Mouse (Mus musculus) hindbrain, embryonic 14.5 days (tissue): Measurements from ENCODE around the gene Rpl10a. TPM values are rescaled to one million over a fixed set of nuclear protein-coding genes. Genes with fewer than 3 reads are reported as not detected.

Experiments used
- ATAC-seq: fragments of 200-750 bp; cut with Nextera tagmentation; 2 replicates; pipeline ENCODE4 v1.8.0; 2017; ENCODE audit warnings: moderate number of reproducible peaks, mild to moderate bottlenecking, moderate TSS enrichment, moderate library complexity; ENCODE audit not compliant: low FRiP score
- DNase-seq: peaks from one replicate; pipeline ENCODE4 v3.0.0-alpha.2; 2015; ENCODE audit warnings: low spot score
- H3K27ac ChIP-seq: fragments of 300-500 bp; sonication (generic); 2 replicates; pipeline ENCODE4 v1.5.1; 2014; ENCODE audit warnings: mild to moderate bottlenecking, moderate library complexity
- H3K27me3 ChIP-seq: fragments of 300-500 bp; sonication (generic); 2 replicates; pipeline ENCODE4 v1.6.1; 2014; ENCODE audit warnings: mild to moderate bottlenecking, low read length, mixed read lengths; ENCODE audit not compliant: control insufficient read depth, insufficient read depth
- H3K36me3 ChIP-seq: fragments of 300-500 bp; sonication (generic); replicated peaks from 2 replicates; pipeline ENCODE4 v1.6.1; 2014; ENCODE audit not compliant: control insufficient read depth, insufficient read depth
- H3K4me1 ChIP-seq: fragments of 300-500 bp; sonication (generic); replicated peaks from 2 replicates; pipeline ENCODE4 v1.6.1; 2014; ENCODE audit warnings: antibody characterized with exemption, low read length, mixed read lengths; ENCODE audit not compliant: control insufficient read depth, insufficient read depth
- H3K4me2 ChIP-seq: fragments of 300-500 bp; sonication (generic); replicated peaks from 2 replicates; pipeline ENCODE4 v1.6.1; 2014; ENCODE audit warnings: mild to moderate bottlenecking, moderate library complexity
- H3K4me3 ChIP-seq: fragments of 300-500 bp; sonication (generic); replicated peaks from 2 replicates; pipeline ENCODE4 v1.5.1; 2014; ENCODE audit warnings: mild to moderate bottlenecking, low read length
- H3K9ac ChIP-seq: fragments of 300-500 bp; sonication (generic); 2 replicates; pipeline ENCODE4 v1.6.1; 2014
- H3K9me3 ChIP-seq: fragments of 300-500 bp; sonication (generic); 2 replicates; pipeline ENCODE4 v1.6.1; 2016; ENCODE audit warnings: low read length; ENCODE audit not compliant: control insufficient read depth
- WGBS: fragments of 180-500 bp; shearing (Covaris S2); extraction: QIAGEN DNeasy Blood & Tissue Kit; methylation state at CpG from one replicate; pipeline ENCODE4 v1.1.7; 2014; 5-methylcytosine and 5-hydroxymethylcytosine counted together
- polyA plus RNA-seq: library from polyadenylated mRNA; unstranded; fragments of >200 nt; fragmentation: Nextera tagmentation; extraction: Ambion mirVana; gene quantifications from 2 replicates; pipeline ENCODE4 v1.2.1, GENCODE M21; 2014

Gene Rpl10a
- polyA plus RNA-seq, 1 experiment from 2014 or later: 441 TPM

DNA sequence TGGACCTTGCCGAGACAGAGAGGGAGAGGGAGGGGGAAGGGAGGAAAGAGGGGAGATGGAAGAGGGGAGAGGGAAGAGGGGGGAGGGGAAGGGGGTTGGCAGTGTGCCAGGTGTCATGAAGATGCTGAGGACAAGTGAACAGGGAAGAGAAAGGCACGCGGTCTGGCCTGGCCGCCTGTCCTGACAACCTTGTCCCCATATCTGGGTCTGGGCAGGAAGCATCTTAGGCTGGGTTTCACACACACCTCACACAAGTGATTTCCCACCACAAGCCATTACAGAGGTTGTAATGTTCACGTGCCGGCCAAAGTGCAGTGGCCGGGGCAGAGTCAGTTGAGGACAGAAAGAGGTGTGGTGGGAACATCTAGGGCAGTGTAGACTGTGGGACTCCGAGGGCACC lies 40.7 kb upstream of the Rpl10a start:
- DNase-seq: no peak

DNA sequence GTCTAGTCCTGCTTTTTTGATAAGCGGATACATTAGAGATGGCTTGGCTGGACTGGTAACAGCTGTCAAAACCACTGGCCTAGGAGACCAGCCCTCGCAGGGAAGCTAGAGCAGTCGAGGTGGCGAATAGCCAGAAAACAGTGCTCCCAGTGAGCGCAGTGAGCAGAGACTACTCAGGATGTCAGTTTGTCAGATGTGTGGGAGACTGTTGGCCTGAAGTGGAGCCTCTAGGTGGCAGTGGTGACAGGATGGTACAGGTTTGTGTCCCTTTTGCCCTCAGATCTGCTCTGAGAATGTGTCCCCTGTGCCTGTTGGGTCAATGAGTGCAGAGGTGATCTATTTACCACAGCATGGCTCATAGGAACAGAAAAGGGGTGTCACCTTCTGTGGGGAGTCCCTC lies 40.3 kb upstream of the Rpl10a start:
- Histone ChIP-seq H3K4me2 (no peak overlapping the region), H3K4me1 (peaks cover 8% of the 10 kb centered on the region; the same call in 1 of the 2 replicates), H3K9ac (no peak overlapping the region), H3K9me3 (no peaks in the 10 kb centered on the region), H3K27me3 (no peaks in the 10 kb centered on the region), H3K4me3 (no peak overlapping the region), H3K36me3 (no peaks in the 10 kb centered on the region), H3K27ac (no peak overlapping the region)
- 65% methylated on average over 5 of the region's 5 CpGs for WGBS
- ATAC-seq (no peak), DNase-seq (no peak)

More for the DNA sequence above, 40.7 kb upstream of the Rpl10a start:
- no peaks in the 10 kb centered on the region for H3K27me3 ChIP-seq
- no peaks in the 10 kb centered on the region for H3K36me3 ChIP-seq
- H3K9me3 ChIP-seq: no peaks in the 10 kb centered on the region
- no peak overlapping the region for H3K9ac ChIP-seq
- H3K4me2 ChIP-seq: no peak overlapping the region
- peaks cover 8% of the 10 kb centered on the region; the same call in 1 of the 2 replicates for H3K4me1 ChIP-seq
- H3K27ac ChIP-seq: no peak overlapping the region
- ATAC-seq: no peak
- no peak overlapping the region for H3K4me3 ChIP-seq
- WGBS: 72% methylated on average over 8 of the region's 8 CpGs

DNA sequence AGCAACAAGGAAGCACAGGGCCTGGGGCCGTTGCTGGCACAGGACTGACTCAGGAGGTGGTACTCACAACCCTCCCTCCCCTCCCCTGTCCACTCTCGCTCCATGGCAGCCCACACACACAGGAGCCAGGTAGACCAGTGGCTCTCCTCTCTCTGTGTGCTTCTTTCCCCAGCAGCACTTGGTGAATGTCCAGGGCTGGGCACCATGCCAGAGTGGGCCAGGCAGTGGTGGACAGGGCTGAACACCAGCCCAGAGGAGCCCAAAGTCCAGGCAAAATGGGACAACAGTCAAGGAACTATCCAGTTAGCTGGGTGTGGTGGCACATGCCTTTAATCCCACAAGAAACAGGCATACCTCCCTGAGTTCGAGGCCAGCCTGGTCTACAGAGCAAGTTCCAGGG lies 38.0 kb upstream of the Rpl10a start:
- Histone ChIP-seq H3K4me1 (peaks cover 15% of the 10 kb centered on the region; the same call in 1 of the 2 replicates), H3K9me3 (no peaks in the 10 kb centered on the region), H3K27me3 (no peaks in the 10 kb centered on the region), H3K36me3 (no peaks in the 10 kb centered on the region), H3K4me2 (no peak overlapping the region), H3K27ac (no peak overlapping the region), H3K4me3 (no peak overlapping the region), H3K9ac (no peak overlapping the region)
- WGBS: 84% methylated on average over 3 of the region's 3 CpGs
- no peak for ATAC-seq
- no peak for DNase-seq

DNA sequence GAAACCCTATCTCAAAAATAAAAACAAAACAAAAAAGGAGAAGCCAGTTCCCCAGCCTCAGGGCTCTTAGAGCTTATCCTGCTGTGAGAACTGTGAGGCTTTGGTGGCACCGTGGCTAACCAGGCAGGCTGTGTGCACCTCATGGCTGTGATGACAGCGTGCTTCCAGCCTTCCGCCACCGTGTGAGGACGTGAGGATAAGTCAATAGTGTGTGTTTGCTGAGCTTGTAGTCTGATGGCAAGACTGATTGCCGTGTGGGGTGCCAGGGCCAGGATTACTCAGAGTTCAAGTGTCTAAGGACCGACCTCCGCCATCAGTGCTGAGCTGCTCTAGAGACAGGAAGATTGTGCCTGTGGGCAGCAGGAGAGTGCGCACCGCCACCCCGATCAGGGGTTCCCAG lies 37.6 kb upstream of the Rpl10a start:
- no peak for ATAC-seq
- Histone ChIP-seq H3K4me3 (no peak overlapping the region), H3K27me3 (no peaks in the 10 kb centered on the region), H3K4me2 (no peak overlapping the region), H3K9ac (no peak overlapping the region), H3K4me1 (peaks cover 15% of the 10 kb centered on the region; the same call in 1 of the 2 replicates), H3K9me3 (no peaks in the 10 kb centered on the region), H3K36me3 (no peaks in the 10 kb centered on the region), H3K27ac (no peak overlapping the region)
- DNase-seq: no peak
- 81% methylated on average over 11 of the region's 11 CpGs for WGBS

DNA sequence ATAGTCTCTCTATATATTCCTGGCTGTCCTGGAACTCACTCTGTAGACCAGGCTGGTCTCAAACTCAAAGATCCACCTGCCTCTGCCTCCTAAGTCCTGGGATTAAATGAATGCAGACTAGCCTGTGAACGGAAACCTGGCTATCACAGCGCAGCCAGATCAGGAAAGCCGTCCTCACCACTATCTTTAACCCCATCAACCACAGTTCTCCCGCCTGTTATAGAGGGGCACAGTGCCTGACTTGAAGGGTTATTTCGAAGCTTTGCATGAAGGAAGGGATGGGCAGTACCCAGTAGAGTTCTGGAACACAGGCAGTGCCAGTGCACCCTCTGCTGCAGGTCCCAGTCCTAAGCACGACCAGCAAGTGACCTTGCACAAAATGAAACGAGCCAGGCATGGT lies 36.9 kb upstream of the Rpl10a start:
- no peak overlapping the region for H3K27ac ChIP-seq
- H3K36me3 ChIP-seq: no peaks in the 10 kb centered on the region
- no peaks in the 10 kb centered on the region for H3K9me3 ChIP-seq
- no peaks in the 10 kb centered on the region for H3K27me3 ChIP-seq
- no peak overlapping the region for H3K4me3 ChIP-seq
- DNase-seq (no peak), ATAC-seq (no peak)
- WGBS: 87% methylated on average over 7 of the region's 7 CpGs
- no peak overlapping the region for H3K9ac ChIP-seq
- 0 out of 2 replicates have a peak, but pooled peaks cover 9% of the 10 kb centered on the region for H3K4me1 ChIP-seq
- H3K4me2 ChIP-seq: no peak overlapping the region

DNA sequence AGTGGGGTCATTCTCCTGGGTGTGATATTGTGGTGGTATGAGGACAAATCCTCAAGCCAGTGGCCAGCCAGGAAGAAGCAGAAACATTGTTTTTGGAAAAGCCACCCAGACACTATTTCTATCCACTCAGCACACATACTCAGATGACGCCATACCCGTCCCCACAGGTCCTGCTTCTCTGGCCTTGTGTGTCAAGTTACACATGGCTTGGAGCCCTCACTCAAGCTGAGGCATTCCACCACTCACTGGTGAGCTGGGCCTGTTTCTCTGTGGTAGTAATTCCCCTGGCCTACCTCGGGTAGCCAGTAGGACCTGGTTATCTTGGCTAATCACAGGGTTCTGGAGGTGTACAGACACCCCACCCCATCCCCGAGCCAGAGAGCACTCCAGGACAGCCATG lies 34.6 kb upstream of the Rpl10a start:
- Histone ChIP-seq H3K4me2 (no peak overlapping the region), H3K9ac (no peak overlapping the region), H3K27me3 (no peaks in the 10 kb centered on the region), H3K9me3 (no peaks in the 10 kb centered on the region), H3K4me1 (0 out of 2 replicates have a peak, but pooled peaks cover 9% of the 10 kb centered on the region), H3K4me3 (no peak overlapping the region), H3K27ac (no peak overlapping the region), H3K36me3 (no peaks in the 10 kb centered on the region)
- WGBS: 86% methylated on average over 4 of the region's 4 CpGs
- DNase-seq (no peak), ATAC-seq (no peak)

DNA sequence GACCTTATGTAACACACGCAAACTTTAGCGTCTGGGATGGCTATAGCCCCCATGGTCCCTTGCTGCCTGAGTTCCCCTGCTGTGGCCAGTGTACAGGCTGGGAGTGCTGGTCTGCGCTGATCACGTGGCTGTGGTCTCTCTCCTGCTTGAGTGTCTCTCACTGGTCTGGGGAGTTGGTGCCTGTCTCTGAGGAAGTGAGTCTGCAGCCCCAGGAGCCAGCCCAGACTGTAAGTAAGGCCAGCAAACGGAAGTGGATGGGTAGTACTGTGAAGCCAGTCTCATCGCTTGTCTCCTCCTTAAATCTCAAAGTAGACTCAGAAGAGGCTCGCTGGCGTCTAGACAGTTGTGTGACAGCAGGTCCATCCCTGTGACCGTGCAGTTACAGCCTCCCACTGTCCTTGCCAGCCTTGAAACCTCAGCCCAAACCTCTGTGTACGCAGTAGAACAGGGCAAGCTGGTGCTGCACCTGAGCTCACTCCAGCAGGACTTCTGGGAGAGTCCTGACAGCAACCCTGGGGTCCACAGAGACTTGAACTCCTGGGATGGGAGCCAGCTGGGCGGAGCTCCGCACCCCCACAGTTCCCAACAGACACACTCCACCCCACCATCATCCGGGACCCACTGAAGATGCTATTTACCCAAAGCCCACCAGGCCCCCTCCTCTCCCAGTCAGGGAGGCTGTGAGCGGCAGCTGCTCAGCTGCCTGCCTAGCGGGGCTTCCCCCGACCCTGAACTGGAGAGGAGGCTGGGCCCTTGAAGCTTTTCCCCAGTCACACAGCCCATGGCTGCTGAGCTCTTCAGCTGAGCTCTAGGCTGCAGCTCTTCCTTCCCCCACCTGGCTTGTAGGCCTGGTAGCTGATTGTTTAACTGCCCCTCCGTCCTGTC lies 33.6 kb upstream of the Rpl10a start:
- DNase-seq (no peak), ATAC-seq (no peak)
- H3K4me1 ChIP-seq: 0 out of 2 replicates have a peak, but pooled peaks cover 9% of the 10 kb centered on the region
- no peaks in the 10 kb centered on the region for H3K9me3 ChIP-seq
- WGBS: 61% methylated on average over 17 of the region's 17 CpGs
- H3K36me3 ChIP-seq: no peaks in the 10 kb centered on the region
- H3K27ac ChIP-seq: peak overlapping the region; percentile 18; the same call in 1 of the 2 replicates
- H3K9ac ChIP-seq: peak overlapping the region; percentile 12; the same call in 1 of the 2 replicates
- no peak overlapping the region for H3K4me3 ChIP-seq
- H3K27me3 ChIP-seq: no peaks in the 10 kb centered on the region
- H3K4me2 ChIP-seq: no peak overlapping the region

DNA sequence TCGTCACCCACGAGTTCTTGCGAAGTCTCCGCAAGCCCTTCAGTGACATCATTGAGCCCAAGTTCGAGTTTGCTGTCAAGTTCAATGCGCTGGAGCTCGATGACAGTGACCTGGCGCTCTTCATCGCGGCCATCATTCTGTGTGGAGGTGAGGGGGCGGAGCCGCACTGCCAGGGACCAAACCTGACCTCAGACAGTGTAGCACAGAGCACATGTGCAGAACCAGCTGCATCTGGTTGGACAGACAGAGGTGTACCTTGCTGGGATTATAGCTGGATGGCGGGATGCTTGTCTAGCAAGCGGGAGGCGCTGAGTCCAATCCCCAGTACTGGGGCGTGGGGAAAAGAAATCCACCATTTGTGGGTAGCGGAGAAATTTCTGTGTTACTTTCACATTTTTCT lies 29.4 kb upstream of the Rpl10a start:
- DNase-seq (no peak), ATAC-seq (no peak)
- Histone ChIP-seq H3K27me3 (no peaks in the 10 kb centered on the region), H3K4me1 (0 out of 2 replicates have a peak, but pooled peaks cover 14% of the 10 kb centered on the region), H3K27ac (no peak overlapping the region), H3K4me2 (no peak overlapping the region), H3K9me3 (no peaks in the 10 kb centered on the region), H3K4me3 (no peak overlapping the region), H3K9ac (no peak overlapping the region), H3K36me3 (no peaks in the 10 kb centered on the region)
- WGBS: 94% methylated on average over 17 of the region's 17 CpGs

DNA sequence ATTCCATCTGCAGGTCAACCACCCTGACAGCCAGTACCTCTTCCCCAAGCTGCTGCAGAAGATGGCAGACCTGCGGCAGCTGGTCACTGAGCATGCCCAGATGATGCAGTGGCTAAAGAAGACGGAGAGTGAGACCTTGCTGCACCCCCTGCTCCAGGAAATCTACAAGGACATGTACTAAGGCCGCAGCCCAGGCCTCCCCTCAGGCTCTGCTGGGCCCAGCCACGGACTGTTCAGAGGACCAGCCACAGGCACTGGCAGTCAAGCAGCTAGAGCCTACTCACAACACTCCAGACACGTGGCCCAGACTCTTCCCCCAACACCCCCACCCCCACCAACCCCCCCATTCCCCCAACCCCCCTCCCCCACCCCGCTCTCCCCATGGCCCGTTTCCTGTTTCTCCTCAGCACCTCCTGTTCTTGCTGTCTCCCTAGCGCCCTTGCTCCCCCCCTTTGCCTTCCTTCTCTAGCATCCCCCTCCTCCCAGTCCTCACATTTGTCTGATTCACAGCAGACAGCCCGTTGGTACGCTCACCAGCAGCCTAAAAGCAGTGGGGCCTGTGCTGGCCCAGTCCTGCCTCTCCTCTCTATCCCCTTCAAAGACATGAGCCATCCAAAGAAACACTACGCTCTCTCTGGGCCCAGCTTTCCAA lies 28.5 kb upstream of the Rpl10a start:
- H3K4me1 ChIP-seq: 0 out of 2 replicates have a peak, but pooled peaks cover 12% of the 10 kb centered on the region
- H3K4me3 ChIP-seq: no peak overlapping the region
- H3K9me3 ChIP-seq: no peaks in the 10 kb centered on the region
- DNase-seq (no peak), ATAC-seq (no peak)
- H3K36me3 ChIP-seq: no peaks in the 10 kb centered on the region
- H3K9ac ChIP-seq: no peak overlapping the region
- no peak overlapping the region for H3K4me2 ChIP-seq
- no peaks in the 10 kb centered on the region for H3K27me3 ChIP-seq
- 39% methylated on average over 10 of the region's 11 CpGs for WGBS
- no peak overlapping the region for H3K27ac ChIP-seq
